Mouse (Mus musculus) testis, adult 10 weeks (tissue): ENCODE measurements around the gene Tmem208. TPM values are rescaled to one million over a fixed set of nuclear protein-coding genes. Genes with fewer than 3 reads are reported as not detected.

ENCODE experiments used
- polyA plus RNA-seq: library from polyadenylated mRNA; stranded (reverse); fragments of 350-450 nt; fragmentation: Illumina TruSeq; extraction: RNeasy Lipid Tissue Mini Kit (QIAGEN cat#74804); gene quantifications from one replicate; pipeline ENCODE4 v1.2.3, GENCODE M21; 2014; ENCODE audit warnings: low read depth, low replicate concordance

Tmem208 gene
- 3.1 TPM for polyA plus RNA-seq

DNA sequence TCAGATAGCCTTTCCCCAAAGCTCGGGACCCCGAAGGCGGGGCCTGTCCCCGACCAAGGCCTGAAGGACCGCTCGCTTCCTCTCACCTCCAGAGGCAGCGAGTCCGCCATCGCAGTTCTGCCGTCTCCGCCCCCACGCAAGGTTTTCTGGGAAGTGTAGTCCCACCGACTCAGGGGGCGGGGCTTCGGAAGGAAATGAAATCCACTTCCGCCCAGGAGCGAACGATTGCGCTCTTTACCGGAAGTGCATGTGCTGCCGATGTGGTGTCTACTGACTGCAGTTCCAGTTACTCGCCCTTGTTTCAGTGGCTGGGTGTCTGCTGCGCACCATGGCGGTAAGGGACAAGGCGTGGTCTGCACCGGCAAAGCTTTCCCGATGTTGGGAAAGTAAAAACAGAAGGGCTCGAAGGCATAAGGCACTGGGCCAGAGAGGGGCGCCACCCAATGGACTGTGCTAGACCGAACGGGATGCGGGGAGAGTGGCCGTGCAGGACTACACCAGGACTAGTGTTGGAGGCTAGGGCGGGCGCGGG, at the start of gene Tmem208, which contains the start of gene Lrrc29:
TSS of gene Tmem208 (plus strand) at position 214 of the 532 bp plus-strand sequence.
TSS of gene Lrrc29 (minus strand) at position 138 of the 532 bp plus-strand sequence.

DNA sequence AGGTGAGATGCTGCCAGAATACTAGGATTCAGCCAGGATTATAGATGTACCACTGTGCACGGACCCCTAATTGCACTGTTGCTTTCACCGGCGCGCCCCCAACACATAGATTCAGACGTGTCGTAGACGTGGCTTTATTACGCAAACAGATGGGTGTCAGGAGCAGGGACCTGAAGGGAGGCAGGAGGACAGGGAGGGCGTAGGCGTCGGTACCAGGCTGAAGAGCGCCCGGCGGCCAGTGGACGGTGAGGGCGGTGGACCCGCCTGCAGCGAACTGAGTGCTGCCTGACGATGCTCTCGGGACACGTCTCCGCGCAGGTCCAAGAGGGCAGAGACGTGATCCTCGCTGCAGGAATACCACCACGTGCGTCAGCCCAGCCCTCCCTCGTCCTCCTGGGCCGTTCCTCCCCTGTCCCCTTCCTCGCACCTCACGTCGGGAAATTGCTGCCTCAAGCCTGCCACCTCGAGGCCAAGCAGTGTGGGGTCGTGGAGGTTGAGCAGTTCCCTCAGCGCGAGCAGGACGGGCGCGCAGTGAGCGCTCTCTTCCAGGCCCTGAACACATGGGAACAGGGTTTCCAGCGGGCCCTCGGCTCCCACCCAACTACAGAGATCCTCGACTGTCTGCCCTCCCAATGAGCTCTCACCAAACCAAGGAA, 36.2 kb upstream of the Tmem208 start, which contains the start of gene 4931428F04Rik:
TSS of gene 4931428F04Rik (minus strand) at position 60 of the 656 bp plus-strand sequence.

DNA sequence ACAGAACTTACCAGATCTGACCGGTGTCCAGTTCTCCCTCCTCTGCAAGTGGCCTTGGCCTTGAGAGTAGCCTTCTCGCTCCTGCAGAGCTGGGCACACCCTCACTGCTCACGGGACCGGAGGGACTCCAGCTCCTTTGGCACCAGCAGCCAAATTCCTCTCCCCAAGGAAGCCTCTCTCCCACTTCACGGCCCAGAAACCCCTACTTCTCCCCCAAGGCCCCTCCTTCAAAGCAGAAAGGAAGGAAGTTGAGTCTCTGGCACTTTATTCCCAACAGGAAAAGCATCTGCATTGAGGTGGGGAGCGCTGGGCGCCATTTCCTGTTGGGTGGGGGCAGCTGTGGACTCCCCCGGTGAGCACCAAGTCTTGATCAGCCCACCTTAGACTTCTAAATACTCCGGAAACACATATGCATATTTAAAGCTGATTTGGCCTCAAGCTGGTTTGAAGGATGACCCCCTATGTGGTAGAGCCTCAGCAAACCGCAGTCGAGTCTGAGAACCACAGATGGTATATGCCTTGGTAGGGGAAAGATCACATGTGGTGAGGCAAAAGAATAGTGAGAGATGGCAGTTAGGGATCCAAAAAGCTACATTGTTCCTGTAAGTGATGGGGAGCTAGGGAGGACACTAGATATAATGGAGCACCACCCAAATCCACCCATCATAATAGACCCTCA, 30.1 kb upstream of the Tmem208 start, which contains the start of gene Exoc3l:
TSS of gene Exoc3l (minus strand) at position 207 of the 679 bp plus-strand sequence.

DNA sequence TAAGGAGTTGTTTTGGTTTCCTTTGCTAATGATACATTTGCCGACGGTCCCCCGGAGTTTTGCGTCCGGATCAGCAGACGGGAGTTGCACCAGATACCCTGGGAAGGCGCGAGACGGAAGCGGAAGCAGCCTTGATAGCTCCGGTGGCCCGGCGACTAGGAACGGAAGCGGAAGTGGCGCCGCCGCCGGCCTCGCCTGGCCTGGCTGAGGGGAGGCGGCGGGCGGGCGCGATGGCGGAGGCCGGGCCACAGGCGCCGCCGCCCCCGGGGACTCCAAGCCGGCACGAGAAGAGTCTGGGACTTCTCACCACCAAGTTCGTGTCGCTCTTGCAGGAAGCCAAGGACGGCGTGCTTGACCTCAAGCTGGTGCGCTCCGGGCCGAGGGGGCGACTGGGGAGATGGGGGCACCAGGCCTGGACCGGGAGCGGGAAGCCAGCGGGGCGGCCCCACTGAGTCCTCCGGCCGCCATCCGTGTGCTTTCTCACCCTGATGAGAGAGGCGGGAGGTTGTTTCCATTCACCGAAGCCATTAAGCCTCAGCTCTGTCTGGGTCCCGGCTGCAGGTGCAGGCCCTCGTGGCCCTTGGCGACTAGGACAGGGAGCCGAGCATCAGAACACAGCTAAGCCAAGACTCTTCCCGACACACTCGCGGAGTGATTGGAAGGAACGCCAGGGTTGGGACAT, 28.5 kb upstream of the Tmem208 start, which contains the start of gene E2f4:
TSS of gene E2f4 (plus strand) at position 153 of the 682 bp plus-strand sequence.

DNA sequence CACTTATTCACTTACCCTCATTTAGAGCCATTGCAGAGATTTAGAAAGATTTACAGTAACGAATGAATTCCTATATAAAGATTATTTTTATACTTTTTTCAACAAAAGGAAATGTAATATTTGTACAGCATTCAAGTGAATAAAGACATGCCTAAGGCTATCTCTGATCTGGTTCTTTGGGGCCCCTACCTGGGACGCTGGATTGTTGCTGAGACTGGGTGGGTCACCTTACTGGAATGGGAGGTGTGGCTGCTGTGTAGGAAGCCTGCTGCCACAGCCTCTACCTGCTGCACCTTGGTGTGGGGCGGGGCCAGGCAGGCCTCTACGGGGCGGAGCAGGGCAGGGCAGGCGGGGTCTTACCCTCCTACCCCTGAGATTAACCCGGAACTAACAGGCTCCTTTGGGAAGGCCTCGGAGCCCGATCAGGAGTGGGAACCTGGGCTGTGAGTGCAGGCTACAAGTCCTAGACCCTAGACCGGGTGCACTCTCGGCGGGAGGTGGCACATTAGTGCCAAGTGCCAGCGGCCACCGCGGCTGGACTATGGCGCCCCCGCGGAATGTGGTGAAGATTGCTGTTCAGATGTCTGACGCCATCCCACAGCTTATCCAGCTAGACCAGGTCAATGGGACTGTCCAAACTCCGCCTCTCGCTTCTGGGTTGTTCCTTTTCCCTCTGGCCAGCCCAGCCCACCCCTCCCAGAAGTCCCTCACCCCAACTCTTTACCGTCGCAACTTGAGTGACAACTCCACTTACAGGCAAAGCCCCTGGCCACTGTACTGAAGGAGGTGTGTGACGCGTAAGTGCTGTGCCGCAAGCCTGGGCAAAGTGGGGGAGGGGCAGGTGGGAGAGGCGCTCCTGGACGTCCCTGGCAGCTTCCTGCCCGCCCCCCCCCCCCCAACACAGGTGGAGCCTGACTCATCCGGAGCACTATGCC, 20.7 kb upstream of the Tmem208 start, which contains the start of gene Elmo3:
TSS of gene Elmo3 (plus strand) at position 391 of the 935 bp plus-strand sequence.

DNA sequence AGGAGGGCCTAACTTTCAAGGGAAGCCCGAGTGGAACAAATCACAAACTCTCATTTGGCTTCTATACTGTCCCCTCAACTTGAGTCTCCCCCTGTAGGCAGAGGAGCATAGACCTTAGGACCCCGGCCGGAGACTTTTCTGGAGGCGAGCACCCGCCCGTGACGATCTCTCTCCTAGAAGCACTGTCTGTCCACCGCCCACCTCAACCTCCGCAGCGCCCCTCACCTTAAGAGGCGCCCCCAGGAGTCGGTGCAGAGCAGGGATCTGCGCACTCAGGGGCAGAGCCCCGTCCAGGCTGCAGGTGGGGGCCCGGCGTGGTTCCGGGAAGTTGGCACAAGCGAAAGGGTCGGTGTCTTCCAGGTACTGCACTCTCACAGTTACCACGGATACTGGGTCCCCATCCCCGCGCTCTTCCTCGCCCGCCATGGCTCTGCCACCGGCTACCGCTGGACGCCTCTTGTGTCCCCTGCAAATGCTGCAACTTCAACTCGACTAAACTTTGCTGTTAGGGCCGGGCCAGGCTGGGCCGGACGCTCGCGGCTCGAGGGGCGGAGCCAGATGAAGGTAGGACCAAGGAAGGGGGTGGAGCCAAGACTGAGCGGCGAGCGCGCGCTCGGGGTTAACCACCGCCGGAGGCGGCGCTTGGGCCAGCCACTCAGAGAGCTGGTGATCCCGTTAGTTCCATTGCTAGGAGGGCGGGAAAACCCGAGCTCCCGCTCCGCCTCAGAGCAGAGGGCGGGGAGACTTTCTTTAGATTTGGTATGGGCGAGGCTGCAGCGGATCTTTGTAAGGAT, 21.5 kb downstream of the Tmem208 start, which contains the start of gene Fhod1:
TSS of gene Fhod1 (minus strand) at position 526 of the 794 bp plus-strand sequence.

DNA sequence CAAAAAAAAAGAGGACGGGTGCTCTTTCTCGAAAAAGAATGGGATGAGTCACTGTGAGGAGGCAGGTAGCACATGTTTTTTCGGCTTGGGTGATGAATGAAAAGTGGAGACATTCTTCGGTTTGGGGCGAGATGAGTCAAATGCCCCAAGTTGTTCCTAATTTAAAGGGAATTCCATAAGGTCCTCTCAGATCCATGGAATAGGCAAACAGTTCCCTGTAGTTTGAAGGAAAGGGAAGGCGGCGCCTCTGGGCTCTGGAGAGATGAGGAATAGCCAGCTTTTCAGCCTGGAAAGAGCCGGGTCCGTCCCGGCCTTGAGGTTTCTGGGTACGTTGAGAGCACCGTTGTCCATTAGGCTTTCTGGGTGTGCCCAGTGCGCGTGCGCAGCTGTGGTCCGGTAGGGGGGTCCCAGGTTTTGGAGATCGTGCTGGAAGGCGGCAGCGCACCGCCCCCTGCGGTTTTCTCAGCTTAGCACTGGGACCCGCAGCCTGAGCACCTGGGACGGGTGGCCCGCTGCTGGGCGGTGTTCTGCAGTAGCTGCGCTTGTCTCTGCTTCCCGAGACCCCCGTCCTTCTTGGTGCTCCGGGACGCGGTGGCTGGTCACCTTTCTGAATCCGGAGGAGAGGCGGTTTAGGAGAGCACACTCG, 22.4 kb downstream of the Tmem208 start, which contains the start of gene Slc9a5:
TSS of gene Slc9a5 (plus strand) at position 394 of the 646 bp plus-strand sequence.

DNA sequence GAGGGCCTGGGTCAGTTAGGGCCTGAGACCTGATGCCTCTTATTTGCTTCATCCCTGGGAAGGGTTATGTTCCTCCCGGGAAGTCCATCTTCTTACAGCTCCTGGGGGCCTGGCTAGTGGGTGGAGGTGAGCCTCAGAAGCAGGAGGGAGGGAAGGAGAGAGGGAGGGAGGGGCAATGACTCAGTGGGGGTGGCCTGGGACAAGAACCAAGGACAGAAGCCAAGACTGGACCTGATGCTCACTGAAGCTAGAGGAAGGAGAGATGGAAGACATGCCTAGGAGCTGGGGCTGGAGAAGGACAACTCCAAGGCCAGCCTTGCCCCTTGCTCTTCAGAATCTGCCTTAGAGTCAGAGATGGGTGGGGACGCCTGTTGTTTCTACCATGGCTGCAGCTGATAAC, 46.9 kb downstream of the Tmem208 start, which contains the start of gene Plekhg4:
TSS of gene Plekhg4 (plus strand) at position 243 of the 400 bp plus-strand sequence.

Other genes starting within 250 kb of the Tmem208 start
- gene Ces3b, start 242.6 kb upstream of the Tmem208 start, polyA plus RNA-seq = 0.18 TPM
- 0.21 TPM for gene Ces4a, start 194.6 kb upstream of the Tmem208 start, polyA plus RNA-seq
- 40.2 TPM for gene Cbfb, start 155.7 kb upstream of the Tmem208 start, polyA plus RNA-seq
- 9.0 TPM for gene D230025D16Rik, start 101.2 kb upstream of the Tmem208 start, polyA plus RNA-seq
- gene B3gnt9, start 71.2 kb upstream of the Tmem208 start, polyA plus RNA-seq = 2.6 TPM
- 0.20 TPM for gene Tradd, start 61.7 kb upstream of the Tmem208 start, polyA plus RNA-seq
- not detected for gene Fbxl8, start 61.7 kb upstream of the Tmem208 start, polyA plus RNA-seq
- not detected for gene Hsf4, start 56.6 kb upstream of the Tmem208 start, polyA plus RNA-seq
- gene Nol3, start 50.2 kb upstream of the Tmem208 start, polyA plus RNA-seq = 0.06 TPM
- gene 4931428F04Rik, start 36.5 kb upstream of the Tmem208 start, polyA plus RNA-seq = 8.6 TPM
- 0.71 TPM for gene Exoc3l, start 30.3 kb upstream of the Tmem208 start, polyA plus RNA-seq
- gene E2f4, start 28.7 kb upstream of the Tmem208 start, polyA plus RNA-seq = 5.4 TPM
- 0.15 TPM for gene Elmo3, start 20.8 kb upstream of the Tmem208 start, polyA plus RNA-seq
- gene Lrrc29, start 76 bp upstream of the Tmem208 start, polyA plus RNA-seq = 0.87 TPM
- gene Fhod1, start 21.6 kb downstream of the Tmem208 start, polyA plus RNA-seq = 0.80 TPM
- 1.6 TPM for gene Slc9a5, start 22.5 kb downstream of the Tmem208 start, polyA plus RNA-seq
- 3.6 TPM for gene Plekhg4, start 46.9 kb downstream of the Tmem208 start, polyA plus RNA-seq
- 99.0 TPM for gene Kctd19, start 87.1 kb downstream of the Tmem208 start, polyA plus RNA-seq
- 73.0 TPM for gene Lrrc36, start 87.2 kb downstream of the Tmem208 start, polyA plus RNA-seq
- gene Tppp3, start 145.2 kb downstream of the Tmem208 start, polyA plus RNA-seq = 0.20 TPM
- gene Zdhhc1, start 170.5 kb downstream of the Tmem208 start, polyA plus RNA-seq = 4.0 TPM
- gene Hsd11b2, start 192.4 kb downstream of the Tmem208 start, polyA plus RNA-seq = 0.11 TPM
- gene Atp6v0d1, start 239.7 kb downstream of the Tmem208 start, polyA plus RNA-seq = 10.6 TPM